Mouse (Mus musculus): ENCODE measurements at regions not wholly inside any gene's neighbourhood (a gene's known extent, or its start where the extent isn't known, plus 50 kb on each side); places are given as distances from the start of the nearest gene placed in this dataset.

GRCm38 (mm10) chr12:26244701-26245100, 170.4 kb downstream of the Rnf144a start:
- no peak for DNase-seq

- DNase-seq, result no peak
Observed at GRCm38 (mm10) chr12:26227557-26228020, 187.5 kb downstream of the Rnf144a start.

GRCm38 (mm10) chr12:26226363-26226762, 188.7 kb downstream of the Rnf144a start:
- DNase-seq, result no peak

- no peak for DNase-seq
Observed at GRCm38 (mm10) chr12:26212447-26212846, 202.6 kb downstream of the Rnf144a start.

DNA sequence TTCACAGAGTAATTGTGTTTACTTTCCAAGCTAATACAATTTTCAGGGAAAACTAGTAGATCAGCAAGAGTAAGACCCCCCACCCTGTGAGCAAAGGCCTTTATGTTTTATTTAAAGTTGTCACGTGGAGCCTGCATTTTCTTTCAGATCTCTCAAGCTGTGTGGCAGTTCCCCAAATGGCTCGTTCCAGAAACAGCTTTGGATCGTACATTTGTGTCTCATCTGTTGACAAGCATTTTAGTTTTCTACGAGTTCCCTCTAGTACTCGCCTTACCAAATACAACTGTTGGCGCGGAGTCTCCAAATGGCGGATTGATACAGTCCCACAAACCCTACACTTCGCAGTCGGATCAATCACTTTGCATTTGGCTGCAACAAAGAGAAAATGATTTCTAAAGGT, 203.6 kb downstream of the Rnf144a start:
- DNase-seq, result peak; percentile 25

GRCm38 (mm10) chr12:26206751-26207150, 208.3 kb downstream of the Rnf144a start:
- DNase-seq, result no peak

DNA sequence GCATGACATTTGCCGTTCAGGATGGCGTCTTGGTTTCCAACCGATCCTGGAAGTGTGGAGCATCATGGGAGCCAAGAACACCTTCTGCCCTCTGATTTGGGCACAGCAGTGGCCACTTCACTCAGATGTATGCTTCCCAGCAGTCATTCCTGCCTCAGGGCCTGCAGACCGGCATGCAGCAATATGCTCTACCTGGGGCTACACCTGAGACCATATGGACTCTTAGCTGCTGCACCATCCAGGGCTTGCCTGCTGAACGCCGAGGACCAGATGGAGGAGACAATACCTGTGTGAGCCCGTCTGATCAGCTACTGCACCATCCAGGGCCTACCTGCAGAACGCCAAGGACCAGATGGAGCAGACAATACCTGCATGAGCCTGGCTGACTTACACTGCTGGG, 209.0 kb downstream of the Rnf144a start:
- DNase-seq, result no peak

DNA sequence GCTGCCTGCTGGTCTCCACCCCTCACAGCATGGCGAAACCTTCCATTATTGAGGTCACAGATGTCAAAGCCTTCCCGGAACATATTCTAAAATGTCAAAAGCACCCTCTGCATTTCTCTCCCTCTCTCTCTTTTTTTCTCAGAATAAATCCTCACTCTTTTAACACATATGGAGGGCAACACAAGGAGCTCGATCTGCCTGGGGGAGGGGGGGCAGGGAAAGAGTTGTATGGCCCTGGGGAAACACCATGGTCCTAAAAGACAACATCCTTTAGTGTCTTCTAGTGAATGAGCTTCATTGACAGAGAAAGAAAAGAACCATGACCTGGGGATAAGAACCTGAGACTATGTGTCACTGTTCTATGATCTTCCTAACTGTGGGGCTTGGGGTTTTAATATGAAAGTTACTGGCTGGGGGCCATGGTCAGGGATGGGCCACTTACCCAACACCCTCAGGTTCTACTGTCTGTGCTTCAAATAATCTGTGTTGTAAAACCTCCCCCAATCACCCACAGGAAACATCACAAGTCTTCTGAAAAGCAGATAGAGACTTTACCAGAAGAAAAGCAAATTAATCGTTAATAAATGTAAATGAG, 223.0 kb downstream of the Rnf144a start:
- no peak for DNase-seq

DNA sequence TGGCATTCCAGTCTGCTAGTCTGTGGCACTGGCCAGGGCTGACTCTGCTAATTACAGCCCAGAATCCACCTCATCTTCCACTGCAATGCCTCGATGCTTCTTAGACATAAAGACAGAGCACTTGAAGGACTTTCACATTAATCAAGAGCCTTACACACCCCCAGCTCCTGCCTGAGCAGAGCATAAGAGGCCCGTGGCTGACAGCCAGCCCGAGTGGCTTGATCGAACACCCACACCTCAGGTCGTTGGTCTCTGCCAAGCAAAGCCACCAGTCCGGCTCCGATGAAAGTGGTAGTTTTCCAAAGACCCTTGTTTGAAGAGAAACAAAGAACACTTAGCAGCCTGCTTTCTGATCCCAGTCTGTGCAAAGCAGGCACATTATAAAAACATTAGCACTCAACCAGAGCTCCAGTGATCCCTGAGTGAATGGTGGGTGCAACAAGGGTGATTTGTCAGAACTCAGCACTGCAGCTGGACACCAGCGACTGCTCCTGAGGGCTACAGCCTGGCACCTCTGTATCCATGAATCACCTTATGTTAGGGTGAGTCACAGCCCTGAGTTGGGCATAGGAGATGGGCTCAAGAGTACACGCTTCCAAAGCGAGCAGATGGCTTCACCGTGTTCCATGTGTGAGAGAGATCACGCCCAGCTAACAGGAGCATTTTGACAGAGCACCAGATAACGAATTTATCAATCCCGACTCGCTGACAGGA, 223.6 kb downstream of the Rnf144a start:
- DNase-seq, result peak; percentile 80

- no peak for DNase-seq
Observed at GRCm38 (mm10) chr12:26188996-26189395, 226.1 kb downstream of the Rnf144a start.

DNA sequence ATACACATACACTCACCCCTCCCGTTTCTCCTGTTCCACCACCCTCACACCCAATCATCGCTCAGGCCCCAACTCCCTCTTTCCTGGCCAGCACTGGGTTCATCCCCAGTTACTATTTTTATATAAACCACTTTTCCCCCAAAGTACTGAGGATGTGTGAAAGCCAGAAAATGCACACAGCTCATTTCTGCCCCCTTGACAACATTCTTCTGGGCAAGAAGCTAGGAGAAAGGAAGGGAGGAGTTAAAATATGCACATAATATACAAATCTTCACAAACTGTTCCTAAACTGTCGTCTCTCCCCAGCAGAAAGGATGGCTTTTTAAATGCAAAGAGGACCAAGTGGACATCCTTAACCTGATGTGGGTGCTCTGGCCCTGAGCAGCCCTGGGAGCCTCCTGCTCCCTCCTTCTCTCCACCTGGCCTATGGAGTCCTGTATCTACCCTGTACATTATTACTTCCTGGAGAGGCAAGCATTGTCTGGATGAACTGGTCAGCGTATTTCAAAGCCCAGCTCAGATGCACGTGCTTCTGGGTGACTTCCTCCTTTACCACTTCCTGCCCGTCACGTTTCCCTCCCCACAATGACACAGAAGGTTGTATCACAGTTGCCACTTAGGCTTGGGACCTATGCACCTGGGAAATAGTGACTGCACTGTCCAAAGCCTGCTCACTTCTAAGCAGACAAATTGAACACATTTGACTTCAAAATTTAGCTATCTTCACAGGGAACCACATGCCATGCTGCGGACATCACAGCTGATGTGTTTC, 227.8 kb downstream of the Rnf144a start:
- DNase-seq, result no peak

DNA sequence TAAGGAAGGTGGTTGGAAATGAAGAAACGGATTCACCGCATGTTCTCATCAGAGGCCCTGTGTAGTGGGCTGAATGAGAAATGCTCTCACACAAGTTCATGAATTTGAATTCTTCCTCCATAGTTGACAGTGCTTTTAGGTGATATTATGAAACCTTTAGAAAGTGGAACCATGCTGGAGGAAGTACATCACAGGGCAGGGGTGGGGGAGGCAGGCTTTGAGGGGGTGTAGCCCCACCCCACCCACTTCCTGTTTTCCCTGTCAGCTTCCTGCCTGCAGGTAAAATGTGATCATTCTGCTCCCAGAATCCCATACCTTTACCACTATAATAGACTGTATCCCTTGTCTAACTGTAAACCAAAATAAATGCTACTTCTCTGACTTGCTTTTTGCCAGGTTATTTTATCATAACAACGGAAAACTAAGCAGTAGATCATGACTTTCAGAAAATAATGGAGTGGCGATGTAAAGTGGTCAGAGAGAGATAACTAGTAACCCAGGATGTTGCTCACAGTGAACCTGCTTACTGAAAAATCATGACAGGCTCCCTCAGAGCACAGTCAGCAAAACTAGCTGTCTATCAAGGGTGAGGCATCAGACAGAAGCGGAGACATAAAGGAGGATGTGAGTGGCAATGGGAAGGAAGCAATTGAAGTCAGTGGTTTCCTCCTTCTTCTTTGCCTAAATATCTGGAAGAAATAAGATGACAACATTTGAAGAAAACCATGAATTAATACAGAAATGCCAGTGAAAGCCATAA, 230.2 kb downstream of the Rnf144a start:
- no peak for DNase-seq

- no peak for DNase-seq
Observed at GRCm38 (mm10) chr12:26183021-26183420, 232.0 kb downstream of the Rnf144a start.

- DNase-seq, result peak; percentile 11
Observed at GRCm38 (mm10) chr12:26180846-26181245, 234.2 kb downstream of the Rnf144a start.

GRCm38 (mm10) chr12:26176231-26176662, 238.8 kb downstream of the Rnf144a start:
- DNase-seq, result peak; percentile 59

GRCm38 (mm10) chr12:26163416-26163815, 251.6 kb downstream of the Rnf144a start:
- DNase-seq, result no peak

DNA sequence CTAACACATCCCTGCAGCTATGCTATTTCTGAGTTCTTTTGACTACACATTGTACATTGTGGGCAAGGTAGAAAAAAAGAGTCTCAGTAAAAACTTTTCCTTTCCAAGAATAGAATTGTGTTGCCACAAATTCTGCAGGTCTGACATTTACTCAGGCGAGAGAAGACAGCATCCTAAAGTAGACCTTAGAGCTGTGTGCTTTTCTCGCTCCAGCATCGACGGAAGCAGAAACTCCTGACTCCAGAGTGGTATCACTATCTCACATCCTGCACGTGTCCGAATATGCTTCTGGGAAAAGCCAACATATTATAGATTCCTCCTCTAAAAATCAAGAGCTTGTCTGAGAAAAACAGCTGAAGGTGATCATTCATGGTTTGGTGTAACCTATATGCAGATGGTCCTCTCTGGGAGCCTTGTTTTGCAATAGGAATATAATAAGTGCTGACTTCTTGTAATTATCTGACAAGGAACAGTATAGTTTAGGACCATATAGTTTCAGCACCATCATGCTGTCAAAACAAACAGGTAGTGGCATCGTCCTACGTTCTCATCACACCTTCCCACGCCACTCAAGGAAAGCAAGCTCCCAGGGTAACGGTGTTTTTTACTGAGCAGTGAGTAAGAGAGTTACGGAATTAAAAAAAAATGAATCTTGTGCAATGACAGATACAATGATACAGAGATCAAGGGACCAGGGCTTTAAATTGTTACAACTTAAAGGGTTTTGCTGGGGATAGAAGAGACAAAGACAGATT, 254.0 kb downstream of the Rnf144a start:
- no peak for DNase-seq

DNA sequence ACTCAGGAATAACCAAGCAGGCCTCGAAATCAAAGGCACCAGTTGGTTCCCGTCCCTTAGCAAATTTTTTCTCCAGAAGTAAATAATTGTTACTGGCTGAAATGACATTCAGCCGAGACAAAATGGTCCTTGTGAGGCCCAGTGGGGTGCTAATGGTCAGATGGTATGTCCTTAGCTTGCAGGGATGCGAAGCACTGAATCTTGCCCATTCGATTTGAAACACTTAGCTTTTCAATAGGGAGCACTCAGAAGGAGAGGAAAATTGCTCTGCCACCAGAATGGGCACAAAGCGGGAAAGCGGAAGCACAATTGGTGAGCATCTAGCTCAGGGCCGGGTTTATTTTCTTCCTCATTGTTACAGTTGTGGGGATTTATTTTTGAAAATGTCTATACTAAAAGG, 262.1 kb downstream of the Rnf144a start:
- DNase-seq, result no peak

DNA sequence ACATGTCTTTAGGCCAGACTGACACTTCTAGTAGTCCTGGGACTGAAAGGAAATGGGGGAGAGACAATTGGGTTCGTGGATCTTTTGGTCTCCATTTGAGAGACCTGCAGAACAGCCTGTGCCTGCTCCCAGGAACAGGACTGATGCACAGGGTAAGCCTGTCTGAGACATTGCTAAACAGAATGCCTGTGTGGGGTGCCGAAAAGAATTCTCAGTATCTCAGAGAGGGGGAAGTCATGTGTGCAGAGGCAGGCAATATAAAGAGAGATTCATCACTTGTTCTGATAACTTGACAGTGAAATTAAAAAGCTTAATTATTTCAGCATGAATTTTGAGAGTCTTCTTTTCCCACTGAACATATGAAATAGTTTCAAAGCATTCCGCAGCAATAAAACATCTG, 268.7 kb downstream of the Rnf144a start:
- no peak for DNase-seq

- DNase-seq, result no peak
Observed at GRCm38 (mm10) chr12:26145085-26145714, 269.9 kb downstream of the Rnf144a start.

DNA sequence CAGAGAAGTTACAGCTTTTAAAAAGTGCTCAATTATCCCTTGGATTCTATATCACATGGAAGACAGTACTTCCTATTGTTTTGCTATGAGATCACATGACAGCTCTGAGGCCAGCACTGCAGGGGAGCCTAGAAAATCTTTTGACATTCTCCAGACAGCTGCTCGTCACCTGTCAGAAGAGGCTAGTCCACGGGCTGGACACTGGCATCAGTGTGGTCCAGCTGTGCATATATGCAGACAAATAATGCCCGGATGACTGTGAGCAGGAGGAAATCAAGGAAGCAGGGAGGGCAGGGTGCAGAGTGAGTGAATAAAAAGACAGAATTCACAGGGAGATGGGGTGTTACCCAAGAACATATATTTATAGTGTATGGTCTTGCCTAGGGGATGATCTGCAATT, 270.4 kb downstream of the Rnf144a start:
- DNase-seq, result no peak

DNA sequence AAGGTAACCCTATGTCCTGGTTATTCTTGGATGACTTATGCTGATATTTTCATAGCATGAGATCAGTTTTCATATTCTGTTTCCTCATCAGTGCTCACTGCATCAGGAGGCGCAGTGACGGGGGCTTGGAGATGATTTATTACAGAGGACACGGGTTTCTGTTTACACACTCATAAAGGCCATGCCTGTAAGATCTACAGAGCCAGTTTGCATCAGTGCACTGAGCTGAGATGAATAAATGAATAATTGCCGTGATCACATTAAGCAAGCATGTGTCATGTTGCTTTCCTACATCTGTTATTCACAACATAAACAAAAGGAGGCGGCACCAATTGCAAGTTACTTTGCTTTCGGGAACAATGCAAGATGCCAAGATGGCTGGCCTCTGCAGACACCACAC, 271.6 kb downstream of the Rnf144a start:
- no peak for DNase-seq
